Mouse (Mus musculus) limb, embryonic 11.5 days (tissue): ENCODE results near the gene Sbno2. TPM values are rescaled to one million over a fixed set of nuclear protein-coding genes. Genes with fewer than 3 reads are reported as not detected.

Experiments used
- ATAC-seq: fragments of 200-750 bp; cut with Nextera tagmentation; 2 replicates; pipeline ENCODE4 v1.8.0; 2017; ENCODE audit warnings: low read depth; ENCODE audit not compliant: insufficient number of reproducible peaks, low FRiP score, low TSS enrichment
- DNase-seq: peaks from one replicate; pipeline ENCODE4 v3.0.0-alpha.2; 2015; ENCODE audit warnings: low spot score
- H3K27ac ChIP-seq: fragments of 300-500 bp; sonication (generic); replicated peaks from 2 replicates; pipeline ENCODE4 v1.5.1; 2014; ENCODE audit warnings: low read depth, mild to moderate bottlenecking, low read length
- H3K27me3 ChIP-seq: fragments of 300-500 bp; sonication (generic); 2 replicates; pipeline ENCODE4 v1.6.1; 2014; ENCODE audit warnings: mild to moderate bottlenecking, low read length, mixed read lengths; ENCODE audit not compliant: control insufficient read depth, insufficient read depth
- H3K36me3 ChIP-seq: fragments of 300-500 bp; sonication (generic); 2 replicates; pipeline ENCODE4 v1.6.1; 2014; ENCODE audit warnings: mild to moderate bottlenecking, low read length, moderate library complexity, mixed read lengths; ENCODE audit not compliant: control insufficient read depth, insufficient read depth
- H3K4me1 ChIP-seq: fragments of 300-500 bp; sonication (generic); 2 replicates; pipeline ENCODE4 v1.6.1; 2014; ENCODE audit warnings: low read length, mixed read lengths; ENCODE audit not compliant: control insufficient read depth, insufficient read depth
- H3K4me2 ChIP-seq: fragments of 300-500 bp; sonication (generic); 2 replicates; pipeline ENCODE4 v1.6.1; 2014; ENCODE audit warnings: low read depth, mild to moderate bottlenecking, moderate library complexity; ENCODE audit not compliant: severe bottlenecking
- H3K4me3 ChIP-seq: fragments of 300-500 bp; sonication (generic); 2 replicates; pipeline ENCODE4 v1.5.1; 2014; ENCODE audit warnings: low read depth, low read length
- H3K9ac ChIP-seq: fragments of 300-500 bp; sonication (generic); 2 replicates; pipeline ENCODE4 v1.6.1; 2014; ENCODE audit warnings: mild to moderate bottlenecking, low read length
- H3K9me3 ChIP-seq: fragments of 300-500 bp; sonication (generic); 2 replicates; pipeline ENCODE4 v1.6.1; 2016; ENCODE audit warnings: low read length; ENCODE audit not compliant: control insufficient read depth
- whole genome bisulfite sequencing: fragments of 180-500 bp; shearing (Covaris S2); extraction: QIAGEN DNeasy Blood & Tissue Kit; methylation state at CpG from one replicate; pipeline ENCODE4 v1.1.7; 2014; 5-methylcytosine and 5-hydroxymethylcytosine counted together
- polyA plus RNA-seq: library from polyadenylated mRNA; unstranded; fragments of >200 nt; fragmentation: Nextera tagmentation; extraction: Ambion mirVana; gene quantifications from 2 replicates; pipeline ENCODE4 v1.2.1, GENCODE M21; 2014

The Sbno2 gene
- polyA plus RNA-seq, 1 experiment from 2014 or later, result 8.1 TPM

- WGBS, result 90% methylated on average over 12 of the region's 12 CpGs
- Histone ChIP-seq H3K36me3 (peaks cover 18% of the 10 kb centered on the region), H3K27ac (no peak overlapping the region), H3K4me3 (no peak overlapping the region), H3K4me1 (peaks cover 16% of the 10 kb centered on the region; the same call in 1 of the 2 replicates), H3K4me2 (no peak overlapping the region), H3K27me3 (no peaks in the 10 kb centered on the region), H3K9ac (no peak overlapping the region), H3K9me3 (no peaks in the 10 kb centered on the region)
- DNase-seq, result no peak
- ATAC-seq, result no peak
Observed at GRCm38 (mm10) chr10:80144159-80144558, 38.8 kb upstream of the Sbno2 start.

- no peak overlapping the region for H3K9ac ChIP-seq
- peaks cover 18% of the 10 kb centered on the region; the same call in 1 of the 2 replicates for H3K4me1 ChIP-seq
- no peaks in the 10 kb centered on the region for H3K27me3 ChIP-seq
- H3K27ac ChIP-seq, result no peak overlapping the region
- whole genome bisulfite sequencing, result 92% methylated on average over 7 of the region's 7 CpGs
- no peak for ATAC-seq
- no peak overlapping the region for H3K4me2 ChIP-seq
- peaks cover 18% of the 10 kb centered on the region for H3K36me3 ChIP-seq
- no peaks in the 10 kb centered on the region for H3K9me3 ChIP-seq
- H3K4me3 ChIP-seq, result peak overlapping the region; percentile 0; the same call in 1 of the 2 replicates
- no peak for DNase-seq
Observed at GRCm38 (mm10) chr10:80143664-80144063, 38.3 kb upstream of the Sbno2 start.

GRCm38 (mm10) chr10:80142530-80142925 lies 37.2 kb upstream of the Sbno2 start:
- WGBS, result 1% methylated on average over 15 of the region's 15 CpGs
- H3K4me1 ChIP-seq, result peaks cover 22% of the 10 kb centered on the region
- peak; percentile 15; the same call in 1 of the 2 replicates for ATAC-seq

GRCm38 (mm10) chr10:80141786-80142529 lies 36.6 kb upstream of the Sbno2 start:
- no peaks in the 10 kb centered on the region for H3K9me3 ChIP-seq
- H3K4me1 ChIP-seq, result peaks cover 26% of the 10 kb centered on the region
- under 1% methylated on average over 43 of the region's 43 CpGs for WGBS

More at GRCm38 (mm10) chr10:80142530-80142925, 37.2 kb upstream of the Sbno2 start:
- H3K9ac ChIP-seq, result peak overlapping the region; percentile 56
- no peak overlapping the region for H3K27ac ChIP-seq
- no peak for DNase-seq
- H3K4me3 ChIP-seq, result peak overlapping the region; percentile 56
- peaks cover 18% of the 10 kb centered on the region for H3K36me3 ChIP-seq
- H3K4me2 ChIP-seq, result peak overlapping the region; percentile 76
- 0 out of 2 replicates have a peak, but pooled peaks cover 6% of the 10 kb centered on the region for H3K27me3 ChIP-seq
- no peaks in the 10 kb centered on the region for H3K9me3 ChIP-seq

GRCm38 (mm10) chr10:80141243-80141642 lies 35.9 kb upstream of the Sbno2 start:
- Histone ChIP-seq H3K9ac (no peak overlapping the region), H3K9me3 (no peaks in the 10 kb centered on the region), H3K4me3 (peak overlapping the region; percentile 56), H3K4me2 (peak overlapping the region; percentile 76), H3K36me3 (peaks cover 18% of the 10 kb centered on the region), H3K27ac (peak overlapping the region; percentile 48), H3K27me3 (peaks cover 18% of the 10 kb centered on the region), H3K4me1 (peaks cover 30% of the 10 kb centered on the region)
- peak; percentile 93 for DNase-seq
- under 1% methylated on average over 29 of the region's 29 CpGs for WGBS
- peak; percentile 49 for ATAC-seq

More at GRCm38 (mm10) chr10:80141786-80142529, 36.6 kb upstream of the Sbno2 start:
- ATAC-seq (peak; percentile 81), DNase-seq (peak; percentile 94)
- Histone ChIP-seq H3K27me3 (peaks cover 10% of the 10 kb centered on the region), H3K4me3 (peak overlapping the region; percentile 56), H3K9ac (peak overlapping the region; percentile 56), H3K36me3 (peaks cover 18% of the 10 kb centered on the region), H3K4me2 (peak overlapping the region; percentile 76), H3K27ac (0 out of 2 replicates have a peak overlapping the region, but pooled peaks have one; percentile 12)

- 69% methylated on average over 10 of the region's 10 CpGs for WGBS
- ATAC-seq, result no peak
- H3K36me3 ChIP-seq, result peaks cover 12% of the 10 kb centered on the region
- peak within 1 kb of the TSS; percentile 48 for H3K27ac ChIP-seq
- H3K4me2 ChIP-seq, result peak within 1 kb of the TSS; percentile 76
- H3K27me3 ChIP-seq, result peaks cover 23% of the 10 kb centered on the region
- peak within 1 kb of the TSS; percentile 67 for H3K4me3 ChIP-seq
- no peaks in the 10 kb centered on the region for H3K9me3 ChIP-seq
- H3K9ac ChIP-seq, result no peak within 1 kb of the TSS
- H3K4me1 ChIP-seq, result peaks cover 24% of the 10 kb centered on the region
- DNase-seq, result no peak
Observed at GRCm38 (mm10) chr10:80140666-80141035, 35.3 kb upstream of the Sbno2 start, which contains the start of gene Cbarp. Gene Cbarp, minus strand, starts transcription at chr10:80140835.

GRCm38 (mm10) chr10:80139975-80140665 lies 34.7 kb upstream of the Sbno2 start:
- peaks cover 24% of the 10 kb centered on the region for H3K4me1 ChIP-seq
- H3K9me3 ChIP-seq, result no peaks in the 10 kb centered on the region
- WGBS, result 78% methylated on average over 11 of the region's 11 CpGs
- peaks cover 28% of the 10 kb centered on the region for H3K27me3 ChIP-seq
- no peak overlapping the region for H3K27ac ChIP-seq
- H3K4me2 ChIP-seq, result no peak overlapping the region
- H3K36me3 ChIP-seq, result peaks cover 7% of the 10 kb centered on the region; the same call in 1 of the 2 replicates
- DNase-seq, result no peak
- H3K4me3 ChIP-seq, result no peak overlapping the region
- ATAC-seq, result no peak
- H3K9ac ChIP-seq, result no peak overlapping the region

GRCm38 (mm10) chr10:80139439-80139775 lies 34.0 kb upstream of the Sbno2 start:
- WGBS, result 0% methylated on average over 8 of the region's 10 CpGs
- Histone ChIP-seq H3K4me3 (peak overlapping the region; percentile 67), H3K4me1 (peaks cover 24% of the 10 kb centered on the region), H3K4me2 (peak overlapping the region; percentile 97), H3K36me3 (peaks cover 3% of the 10 kb centered on the region; the same call in 1 of the 2 replicates), H3K9me3 (no peaks in the 10 kb centered on the region), H3K27me3 (peaks cover 28% of the 10 kb centered on the region), H3K27ac (no peak overlapping the region), H3K9ac (peak overlapping the region; percentile 80)
- no peak for DNase-seq
- ATAC-seq, result no peak
